ENCODE assay signal across 19 mouse cellular contexts in genomic region chr15:10706414-10706813, GRCm38 (mm10). TPM values are rescaled to one million over a fixed set of nuclear protein-coding genes. Genes with fewer than 3 reads are reported as not detected.
DNase-seq lines count a peak whose midpoint lies in the region; ATAC-seq lines count a peak whose summit lies in the region.
"Had no signal": no experiment of that assay in that cellular context is flagged by ENCODE, and none has a peak within 500 bp of the region (broad histone marks: within the 10 kb centered on the region; RNA-seq: fewer than 3 reads in every experiment).

No protein-coding gene starts in this region.

- H3K4me2 ChIP-seq in liver, embryonic 16.5 days (ENCODE audit: low read depth, low read length): no peak overlapping the region
- H3K4me2 ChIP-seq in neural tube, embryonic 13.5 days: no peak overlapping the region
- no peak overlapping the region for H3K4me2 ChIP-seq in neural tube, embryonic 15.5 days
- H3K4me2 ChIP-seq in intestine, embryonic 16.5 days (ENCODE audit: low read depth, low read length): no peak overlapping the region
- no peak overlapping the region for H3K4me2 ChIP-seq in hindbrain, embryonic 13.5 days
- H3K4me2 ChIP-seq: embryonic facial prominence, embryonic 15.5 days; forebrain, embryonic 13.5 days; heart, embryonic 12.5 days; hindbrain, embryonic 15.5 days had no signal

- H3K36me3 ChIP-seq in liver, embryonic 16.5 days (ENCODE audit: control insufficient read depth, insufficient read depth): no peaks in the 10 kb centered on the region
- H3K36me3 ChIP-seq in neural tube, embryonic 13.5 days: 0 out of 2 replicates have a peak, but pooled peaks cover 3% of the 10 kb centered on the region
- H3K36me3 ChIP-seq in neural tube, embryonic 15.5 days: no peaks in the 10 kb centered on the region
- no peaks in the 10 kb centered on the region for H3K36me3 ChIP-seq in intestine, embryonic 16.5 days (ENCODE audit: control insufficient read depth, insufficient read depth, low read length)
- H3K36me3 ChIP-seq in hindbrain, embryonic 13.5 days: no peaks in the 10 kb centered on the region
- H3K36me3 ChIP-seq: hindbrain, embryonic 15.5 days had no signal

- H3K4me1 ChIP-seq in liver, embryonic 16.5 days (ENCODE audit: control insufficient read depth, low read depth, low read length): no peaks in the 10 kb centered on the region
- peaks cover 35% of the 10 kb centered on the region for H3K4me1 ChIP-seq in neural tube, embryonic 13.5 days (replicated peaks)
- H3K4me1 ChIP-seq in neural tube, embryonic 15.5 days: peaks cover 7% of the 10 kb centered on the region; the same call in 1 of the 2 replicates
- peaks cover 8% of the 10 kb centered on the region; the same call in 1 of the 2 replicates for H3K4me1 ChIP-seq in intestine, embryonic 16.5 days (ENCODE audit: control insufficient read depth, insufficient read depth, low read length)
- peaks cover 24% of the 10 kb centered on the region for H3K4me1 ChIP-seq in hindbrain, embryonic 13.5 days (replicated peaks)

- H3K9me3 ChIP-seq in liver, embryonic 16.5 days (replicated peaks; ENCODE audit: control insufficient read depth, low read length): no peaks in the 10 kb centered on the region
- no peaks in the 10 kb centered on the region for H3K9me3 ChIP-seq in neural tube, embryonic 13.5 days
- no peaks in the 10 kb centered on the region for H3K9me3 ChIP-seq in neural tube, embryonic 15.5 days (replicated peaks)
- 0 out of 2 replicates have a peak, but pooled peaks cover 2% of the 10 kb centered on the region for H3K9me3 ChIP-seq in intestine, embryonic 16.5 days (ENCODE audit: control insufficient read depth, low read length)
- H3K9me3 ChIP-seq in hindbrain, embryonic 13.5 days: no peaks in the 10 kb centered on the region
- H3K9me3 ChIP-seq: embryonic facial prominence, embryonic 15.5 days; forebrain, embryonic 13.5 days; hindbrain, embryonic 10.5 days; hindbrain, embryonic 15.5 days had no signal

- H3K4me3 ChIP-seq in liver, embryonic 16.5 days (ENCODE audit: low read depth, low read length): no peak overlapping the region
- H3K4me3 ChIP-seq in neural tube, embryonic 13.5 days: no peak overlapping the region
- no peak overlapping the region for H3K4me3 ChIP-seq in neural tube, embryonic 15.5 days (replicated peaks)
- H3K4me3 ChIP-seq in intestine, embryonic 16.5 days (ENCODE audit: low read length): no peak overlapping the region
- H3K4me3 ChIP-seq in hindbrain, embryonic 13.5 days: no peak overlapping the region
- H3K4me3 ChIP-seq: embryonic facial prominence, embryonic 15.5 days; forebrain, embryonic 13.5 days; heart, embryonic 12.5 days; hindbrain, embryonic 10.5 days; hindbrain, embryonic 15.5 days had no signal

- no peaks in the 10 kb centered on the region for H3K27me3 ChIP-seq in liver, embryonic 16.5 days (ENCODE audit: control insufficient read depth, insufficient read depth, low read depth, low read length)
- H3K27me3 ChIP-seq in neural tube, embryonic 13.5 days: no peaks in the 10 kb centered on the region
- no peaks in the 10 kb centered on the region for H3K27me3 ChIP-seq in neural tube, embryonic 15.5 days (replicated peaks)
- no peaks in the 10 kb centered on the region for H3K27me3 ChIP-seq in intestine, embryonic 16.5 days (replicated peaks; ENCODE audit: control insufficient read depth, insufficient read depth, low read length)
- no peaks in the 10 kb centered on the region for H3K27me3 ChIP-seq in hindbrain, embryonic 13.5 days
- H3K27me3 ChIP-seq: embryonic facial prominence, embryonic 15.5 days; forebrain, embryonic 13.5 days; heart, embryonic 12.5 days; hindbrain, embryonic 15.5 days had no signal

- DNase-seq in liver: no peak
- DNase-seq in heart, adult 18-20 months: no peak
- DNase-seq: adrenal gland, postnatal 10 days; cerebellum, adult 11 months; cerebellum, adult 9-10 months; cerebellum, postnatal 25 days; forebrain, postnatal 0 days; gastrocnemius, postnatal 14 days had no signal

- 66% methylated on average over 8 of the region's 8 CpGs for WGBS in liver, embryonic 16.5 days (ENCODE audit: insufficient replicate concordance)
- WGBS in neural tube, embryonic 13.5 days: 65% methylated on average over 8 of the region's 8 CpGs
- 67% methylated on average over 8 of the region's 8 CpGs for WGBS in neural tube, embryonic 15.5 days
- WGBS in intestine, embryonic 16.5 days: 63% methylated on average over 8 of the region's 8 CpGs
- 78% methylated on average over 8 of the region's 8 CpGs for WGBS in hindbrain, embryonic 13.5 days

- no peak overlapping the region for H3K9ac ChIP-seq in liver, embryonic 16.5 days (ENCODE audit: low read depth, low read length)
- no peak overlapping the region for H3K9ac ChIP-seq in neural tube, embryonic 13.5 days
- no peak overlapping the region for H3K9ac ChIP-seq in neural tube, embryonic 15.5 days (replicated peaks)
- H3K9ac ChIP-seq in intestine, embryonic 16.5 days (ENCODE audit: low read depth, low read length): no peak overlapping the region
- no peak overlapping the region for H3K9ac ChIP-seq in hindbrain, embryonic 13.5 days
- H3K9ac ChIP-seq: embryonic facial prominence, embryonic 15.5 days; forebrain, embryonic 13.5 days; forebrain, postnatal 0 days; heart, embryonic 12.5 days; hindbrain, embryonic 15.5 days had no signal

- ATAC-seq in liver, embryonic 16.5 days (ENCODE audit: low read depth): peak; percentile 39; the same call in 1 of the 2 replicates
- no peak for ATAC-seq in neural tube, embryonic 13.5 days (ENCODE audit: low read depth)
- no peak for ATAC-seq in neural tube, embryonic 15.5 days (ENCODE audit: low FRiP score)
- ATAC-seq in intestine, embryonic 16.5 days: peak; percentile 62
- no peak for ATAC-seq in hindbrain, embryonic 13.5 days (ENCODE audit: low FRiP score)
- ATAC-seq: forebrain, embryonic 13.5 days had no signal

- no peak overlapping the region for H3K27ac ChIP-seq in liver, embryonic 16.5 days (ENCODE audit: low read length)
- H3K27ac ChIP-seq in neural tube, embryonic 13.5 days (replicated peaks): 0 out of 2 replicates have a peak overlapping the region, but pooled peaks have one; percentile 18
- no peak overlapping the region for H3K27ac ChIP-seq in neural tube, embryonic 15.5 days (replicated peaks)
- no peak overlapping the region for H3K27ac ChIP-seq in intestine, embryonic 16.5 days (ENCODE audit: low read length)
- H3K27ac ChIP-seq in hindbrain, embryonic 13.5 days: no peak overlapping the region
- H3K27ac ChIP-seq: embryonic facial prominence, embryonic 15.5 days; forebrain, embryonic 13.5 days; hindbrain, embryonic 10.5 days; hindbrain, embryonic 15.5 days had no signal

RNA-seq across cellular contexts. Expression of gene Rai14, which starts 8.0 kb away (rescaled TPM):
- 5.5 and 6.2 TPM in 2 replicates for polyA plus RNA-seq in liver, embryonic 16.5 days (2015; fragmentation: Nextera tagmentation; extraction: Ambion mirVana)
- 19.9 and 28.0 TPM in 2 replicates for polyA plus RNA-seq in neural tube, embryonic 13.5 days (2015; fragmentation: Nextera tagmentation; extraction: Ambion mirVana)
- polyA plus RNA-seq in neural tube, embryonic 15.5 days (2015; fragmentation: Nextera tagmentation; extraction: Ambion mirVana): 10.2 and 13.2 TPM in 2 replicates
- polyA plus RNA-seq in intestine, embryonic 16.5 days (2015; fragmentation: Nextera tagmentation; extraction: Ambion mirVana): 11.5 and 11.7 TPM in 2 replicates
- 1 to 10 TPM; 3.6 to 3.9 TPM for total RNA-seq in heart, adult 18-20 months (2021)
- 19.1 and 26.4 TPM in 2 replicates for polyA plus RNA-seq in hindbrain, embryonic 13.5 days (2015; fragmentation: Nextera tagmentation; extraction: Ambion mirVana)
- total RNA-seq: MEL had no signal

Comparison
In these comparisons a context has a peak if more than half of its experiments do, and no peak if none do; other contexts are left out.
1. ATAC-seq: peak in liver, embryonic 16.5 days (single experiment) and intestine, embryonic 16.5 days (single experiment); none in neural tube, embryonic 13.5 days (single experiment), neural tube, embryonic 15.5 days (single experiment) and hindbrain, embryonic 13.5 days (single experiment).